Mouse (Mus musculus): ENCODE data around the gene Nbeal2.

DNA sequence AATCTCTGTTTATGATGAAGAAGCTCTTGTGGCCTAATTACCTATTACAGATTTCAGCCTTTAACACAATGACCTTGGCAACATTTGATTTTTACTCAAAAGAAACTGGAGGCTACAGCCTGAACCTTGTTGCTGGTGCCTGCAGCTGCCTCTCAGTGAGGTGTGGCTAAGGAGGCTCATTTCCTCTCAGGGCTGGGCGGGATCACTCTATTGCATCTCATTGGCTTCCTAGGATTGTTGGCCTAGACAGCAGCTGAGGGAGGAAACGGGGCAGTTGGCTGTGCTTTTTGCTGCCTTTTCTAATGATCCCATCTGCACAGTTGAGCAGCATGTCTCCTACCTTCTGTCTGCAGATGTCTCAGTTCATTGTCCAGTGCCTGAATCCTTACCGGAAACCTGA, 36.9 kb downstream of the Nbeal2 start:
- TF ChIP-seq E2F4 (IDR thresholded peaks at IDR 0.05; ENCODE audit: borderline replicate concordance, low read depth, low read length), result no peak
- no peak for TF ChIP-seq TCF12 (IDR thresholded peaks at IDR 0.05; ENCODE audit: low read depth, low read length)
- TF ChIP-seq NELFE (IDR thresholded peaks at IDR 0.05; ENCODE audit: low read depth, low read length), result no peak
- no peak for TF ChIP-seq POLR2AphosphoS2 (IDR thresholded peaks at IDR 0.05; ENCODE audit: low read length)
- no peak for TF ChIP-seq CTCF (IDR thresholded peaks at IDR 0.05 in 2 of 3, conservative IDR thresholded peaks at IDR 0.05 in 1 of 3; ENCODE audit: control insufficient read depth in 1 of 3, insufficient read depth in 1 of 3, low read depth in 2 of 3, low read length in 3 of 3, poor library complexity in 1 of 3, severe bottlenecking in 1 of 3)
- TF ChIP-seq BHLHE40 (IDR thresholded peaks at IDR 0.05; ENCODE audit: borderline replicate concordance, low read depth, low read length), result no peak
- TF ChIP-seq GATA1 (IDR thresholded peaks at IDR 0.05; ENCODE audit: low read depth, low read length), result no peak
- no peak for TF ChIP-seq POLR2A (IDR thresholded peaks at IDR 0.05; ENCODE audit: control insufficient read depth in 1 of 2, insufficient read depth in 1 of 2, low read depth in 1 of 2, low read length in 2 of 2, poor library complexity in 1 of 2)
- TF ChIP-seq RAD21 (IDR thresholded peaks at IDR 0.05; ENCODE audit: low read depth, low read length), result no peak
- TF ChIP-seq ZKSCAN1 (IDR thresholded peaks at IDR 0.05; ENCODE audit: low read depth, low read length), result no peak
- no peak for TF ChIP-seq ETS1 (IDR thresholded peaks at IDR 0.05; ENCODE audit: low read depth, low read length)
